Mouse (Mus musculus): ENCODE data around the gene Pdzrn3. TPM values are rescaled to one million over a fixed set of nuclear protein-coding genes. Genes with fewer than 3 reads are reported as not detected.

Pdzrn3 gene
- total RNA-seq, 2 experiments from 2014 or later, result 45.4 to 48.8 TPM

DNA sequence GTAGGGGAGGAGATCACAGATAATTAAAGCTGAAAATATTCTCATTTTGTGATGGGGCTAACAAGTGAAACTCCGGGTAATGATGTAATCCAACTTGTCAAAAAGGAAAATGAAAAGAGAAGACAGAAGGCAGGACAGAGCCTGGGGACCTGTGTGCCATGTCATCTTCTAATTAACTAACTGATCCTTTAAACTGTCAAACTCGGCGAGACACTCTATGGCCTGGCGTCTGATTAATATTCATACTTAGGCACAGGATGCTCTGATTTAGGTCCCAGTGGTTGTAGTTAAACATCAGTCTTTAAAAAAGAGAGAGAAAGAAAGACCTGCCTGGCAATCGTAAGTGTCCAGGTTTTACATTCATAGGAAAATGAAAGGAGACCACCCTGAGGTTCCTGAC, 164.6 kb downstream of the Pdzrn3 start:
- no peak for DNase-seq (ENCODE audit: low spot score in 2 of 2)

DNA sequence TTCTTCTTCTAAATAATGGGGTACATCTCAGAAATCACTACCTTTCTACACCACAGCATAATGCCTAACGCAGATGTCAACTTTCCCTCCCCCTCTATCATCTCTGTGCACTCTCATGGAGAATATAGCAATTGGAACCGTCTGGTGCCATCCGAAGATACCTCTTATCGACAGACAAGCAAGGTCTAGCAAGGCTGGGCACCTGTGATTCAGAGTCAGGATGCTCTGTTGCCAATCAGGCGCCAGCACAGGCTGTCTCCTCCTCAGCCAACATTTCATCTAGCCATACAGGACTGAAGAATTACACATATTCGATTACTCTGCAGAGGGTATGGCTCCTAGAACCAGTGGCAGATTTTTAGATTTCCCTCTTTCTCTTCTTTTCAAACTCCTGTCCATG, 165.6 kb downstream of the Pdzrn3 start:
- no peak for DNase-seq (ENCODE audit: low spot score in 2 of 2)

DNA sequence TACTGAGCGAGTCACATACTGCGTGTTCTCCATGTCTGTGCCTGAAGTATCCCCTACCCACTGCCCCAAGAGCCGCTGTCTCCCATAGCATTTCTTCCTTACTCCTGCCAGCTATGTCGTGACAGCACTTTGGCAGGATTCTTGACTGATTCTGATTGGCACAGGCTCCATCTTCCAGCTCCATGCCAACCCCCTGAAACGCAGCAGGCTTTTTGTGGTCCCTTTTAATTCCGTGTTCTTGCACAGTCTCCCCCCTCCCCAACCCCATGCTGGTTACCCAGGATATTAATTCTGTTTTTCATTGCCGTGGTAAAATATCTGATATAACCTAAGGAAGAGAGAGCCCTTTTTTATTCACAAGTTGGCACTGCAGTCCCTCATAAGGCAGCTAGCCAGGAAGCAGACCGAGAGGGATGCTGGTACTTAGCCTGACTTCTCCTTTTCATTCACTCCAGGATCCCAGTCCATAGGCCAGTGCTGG, 166.3 kb downstream of the Pdzrn3 start:
- DNase-seq (ENCODE audit: low spot score in 2 of 2), result no peak

DNA sequence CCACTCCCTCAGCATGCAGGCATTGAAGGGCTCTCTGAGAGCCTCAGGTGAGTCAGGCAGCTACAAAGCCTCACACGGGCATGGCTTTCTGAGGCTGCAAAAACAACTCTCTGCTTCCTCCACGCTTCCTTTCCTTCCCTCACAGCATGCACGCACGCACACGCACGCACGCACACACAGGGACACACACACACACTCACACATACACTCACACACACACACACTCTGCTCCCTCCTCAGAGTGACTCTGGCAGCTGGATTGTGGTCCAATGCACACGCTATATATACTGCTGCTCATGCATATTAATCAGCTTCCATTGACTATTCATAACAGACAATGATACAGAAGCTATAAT, 178.8 kb downstream of the Pdzrn3 start:
- DNase-seq (ENCODE audit: low spot score in 2 of 2), result no peak

DNA sequence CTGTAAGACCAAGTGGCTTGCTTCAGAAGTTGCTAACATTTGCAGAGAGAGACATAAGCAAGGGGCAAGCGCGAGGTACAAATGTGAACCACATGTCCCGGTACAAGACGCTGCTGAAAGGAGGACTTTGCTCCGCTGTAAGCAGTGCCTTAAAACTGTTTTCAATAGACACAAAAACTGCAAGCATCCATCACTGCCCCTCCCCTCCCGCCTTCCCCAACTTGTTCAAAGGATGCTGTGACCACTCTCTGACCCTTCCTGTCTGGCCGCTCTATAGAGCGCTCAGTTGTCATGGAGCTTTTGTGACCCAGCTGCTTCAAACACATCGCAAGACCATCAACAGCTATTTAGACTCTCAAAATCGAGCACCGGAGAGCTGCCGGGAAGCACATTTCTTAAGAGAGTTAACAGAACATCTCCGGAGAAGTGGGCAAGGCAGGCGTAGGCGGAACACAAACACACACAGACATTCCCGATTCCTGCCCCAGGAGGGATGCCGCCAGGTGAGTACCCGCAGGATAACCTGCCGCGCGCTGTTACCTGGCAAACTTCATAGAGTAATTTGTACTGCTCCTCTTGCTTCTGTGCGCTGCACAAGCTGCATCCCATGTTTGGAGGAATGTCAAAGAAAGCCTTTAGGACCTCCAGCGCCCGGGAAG, 179.3 kb downstream of the Pdzrn3 start:
- no peak for DNase-seq (ENCODE audit: low spot score in 2 of 2)

DNA sequence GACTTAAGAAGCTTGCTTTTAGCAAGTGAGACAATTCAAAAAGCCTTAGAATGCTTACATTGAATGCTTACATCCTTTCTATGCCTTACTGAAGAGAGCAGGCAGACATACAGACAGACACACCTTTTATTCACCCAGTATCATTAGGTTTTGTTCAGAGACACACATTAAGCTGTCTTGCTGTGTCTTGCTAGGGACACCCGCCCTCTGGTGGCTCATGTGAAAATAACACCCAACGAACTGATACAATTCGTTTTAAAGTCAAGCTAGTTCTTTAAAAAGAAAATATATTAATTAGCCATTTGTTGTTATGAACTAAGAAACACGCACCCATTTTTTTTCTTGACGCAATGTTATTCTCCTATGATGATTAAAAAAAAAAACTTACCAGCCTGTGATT, 180.1 kb downstream of the Pdzrn3 start:
- DNase-seq (ENCODE audit: low spot score in 2 of 2), result peak; percentile 47 to 71

DNA sequence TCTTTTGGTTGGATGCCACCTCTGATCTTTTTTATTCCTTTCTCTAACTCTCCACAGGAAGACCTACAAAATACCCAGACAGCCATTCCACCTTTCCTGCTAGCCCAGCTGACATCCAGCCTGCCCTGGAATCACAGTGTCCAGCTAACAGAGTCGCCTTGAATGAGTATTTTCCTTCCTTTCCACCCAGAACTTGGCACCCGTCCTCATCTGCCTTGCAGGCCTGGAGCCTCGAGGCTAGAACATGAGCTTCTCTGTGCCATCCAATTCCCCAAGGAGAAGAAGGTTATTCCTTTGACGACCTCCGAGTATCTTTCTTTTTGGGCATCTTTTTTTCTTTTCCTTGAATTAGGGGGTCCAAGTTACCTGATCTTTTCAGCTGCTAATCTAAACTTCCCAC, 181.8 kb downstream of the Pdzrn3 start:
- DNase-seq (ENCODE audit: low spot score in 2 of 2), result no peak

DNA sequence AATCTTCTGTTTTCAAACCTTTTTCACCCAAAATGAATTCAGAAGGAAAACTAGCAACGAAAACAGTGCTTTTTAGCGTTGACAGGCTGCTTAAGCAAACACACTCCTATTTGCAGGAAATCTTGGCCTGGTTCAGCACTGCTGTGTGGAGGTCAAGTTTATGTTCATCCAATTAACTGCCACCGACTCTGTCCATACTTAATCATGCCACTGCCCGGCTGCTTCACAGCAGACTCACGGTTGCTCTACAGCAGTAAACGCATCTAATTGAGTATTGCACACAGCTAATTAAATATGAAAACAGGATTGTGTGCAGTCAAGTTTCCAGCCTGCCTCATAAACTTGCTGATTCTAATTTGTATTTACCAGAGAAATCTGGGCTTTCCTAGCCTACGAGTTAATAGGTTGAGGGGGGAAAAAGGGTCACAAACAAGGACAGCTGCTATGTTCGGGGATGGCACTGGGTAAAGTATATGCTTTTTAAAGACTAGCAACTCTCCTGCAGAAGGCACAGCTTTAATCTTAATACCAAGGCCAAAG, 183.2 kb downstream of the Pdzrn3 start:
- DNase-seq (ENCODE audit: low spot score in 2 of 2), result no peak

DNA sequence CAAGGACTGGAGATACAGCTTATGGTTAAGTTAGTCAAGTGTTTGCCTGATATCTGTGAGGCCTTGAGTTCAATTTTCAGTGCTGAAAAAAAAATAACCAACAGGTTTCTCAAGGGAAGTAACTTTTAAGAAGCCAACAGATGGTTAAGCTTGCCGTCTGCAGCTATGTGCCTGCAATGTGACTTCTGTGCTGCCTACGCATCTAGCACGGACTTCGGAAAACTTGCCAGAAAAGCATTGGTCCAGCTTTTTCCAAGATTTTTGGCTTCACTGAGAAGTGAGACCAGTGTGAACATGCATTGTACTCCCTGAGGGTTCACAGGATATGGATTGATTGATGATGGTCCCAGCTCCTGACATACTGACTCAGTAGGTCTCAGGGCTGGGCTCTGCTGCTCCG, 186.1 kb downstream of the Pdzrn3 start:
- DNase-seq (ENCODE audit: low spot score in 2 of 2), result no peak

DNA sequence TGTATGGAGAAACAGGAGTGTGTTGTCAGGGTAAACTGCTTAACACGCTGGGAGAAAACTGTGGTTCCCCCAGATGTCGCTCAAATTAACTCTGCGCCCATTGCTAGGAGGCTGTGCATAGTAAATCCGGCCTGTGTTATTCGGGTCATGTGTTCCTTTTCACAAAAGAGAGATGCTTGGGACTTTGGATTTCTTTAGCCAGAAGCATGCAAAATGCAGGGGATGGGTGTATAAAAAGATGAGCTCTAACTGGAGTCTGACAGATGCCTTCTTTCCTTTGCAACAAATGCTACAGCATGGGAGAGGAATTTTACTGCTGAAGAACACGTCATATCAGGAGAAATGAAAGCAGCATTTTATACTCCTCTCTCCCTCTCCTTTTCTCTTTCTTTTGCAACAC, 190.4 kb downstream of the Pdzrn3 start:
- no peak for DNase-seq (ENCODE audit: low spot score in 2 of 2)

DNA sequence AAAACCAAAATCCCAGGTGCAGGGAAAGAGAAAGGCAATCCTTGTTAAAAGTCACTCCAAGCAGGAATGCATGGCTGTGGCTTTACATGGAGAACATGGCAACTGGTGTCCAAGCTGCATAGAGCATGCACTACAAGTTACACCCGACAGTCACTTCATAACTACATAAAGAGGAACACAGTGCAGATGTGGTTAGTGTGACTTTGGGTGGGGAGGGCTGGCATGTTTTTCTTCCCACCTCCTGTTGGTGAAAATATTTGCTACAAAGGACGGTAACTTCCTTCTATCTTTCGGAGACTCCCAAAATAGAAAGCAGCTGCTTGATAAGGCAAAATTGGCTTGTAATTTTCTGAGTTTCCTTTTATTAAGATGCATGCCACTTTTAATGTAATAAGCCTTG, 190.8 kb downstream of the Pdzrn3 start:
- no peak for DNase-seq (ENCODE audit: low spot score in 2 of 2)

DNA sequence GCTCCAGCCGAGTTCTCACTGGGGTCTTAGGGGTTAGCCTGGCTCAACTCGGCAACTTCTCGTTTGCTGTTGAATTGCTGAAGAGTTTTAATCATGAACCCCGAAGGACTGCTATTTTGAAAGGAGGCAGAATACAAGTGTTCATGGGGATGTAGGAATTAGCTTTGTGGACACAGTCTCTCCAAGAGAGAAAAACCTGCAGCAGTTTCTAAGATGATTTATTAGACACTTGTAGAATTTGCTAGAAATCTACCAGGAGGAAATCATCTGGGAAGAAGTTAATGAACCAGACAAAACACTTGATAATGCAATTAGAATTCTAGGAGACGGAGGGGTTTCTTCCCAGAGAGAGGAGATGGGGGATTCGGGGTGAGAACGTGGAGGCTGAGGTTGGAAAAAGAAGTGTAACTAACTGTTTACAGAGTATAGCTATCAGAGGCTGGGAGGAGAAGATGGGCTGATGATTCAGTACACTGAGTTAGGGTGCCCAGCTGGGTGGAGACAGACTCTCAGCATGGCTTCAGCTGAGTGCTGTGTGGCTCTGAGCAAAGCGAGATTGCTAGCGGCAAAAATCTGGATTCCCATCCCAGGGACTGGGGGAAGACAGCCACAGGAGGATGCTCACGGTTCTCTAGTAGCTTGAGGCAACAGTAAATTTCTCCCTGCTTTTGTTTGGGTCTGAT, 193.5 kb downstream of the Pdzrn3 start:
- no peak for DNase-seq (ENCODE audit: low spot score in 2 of 2)

DNA sequence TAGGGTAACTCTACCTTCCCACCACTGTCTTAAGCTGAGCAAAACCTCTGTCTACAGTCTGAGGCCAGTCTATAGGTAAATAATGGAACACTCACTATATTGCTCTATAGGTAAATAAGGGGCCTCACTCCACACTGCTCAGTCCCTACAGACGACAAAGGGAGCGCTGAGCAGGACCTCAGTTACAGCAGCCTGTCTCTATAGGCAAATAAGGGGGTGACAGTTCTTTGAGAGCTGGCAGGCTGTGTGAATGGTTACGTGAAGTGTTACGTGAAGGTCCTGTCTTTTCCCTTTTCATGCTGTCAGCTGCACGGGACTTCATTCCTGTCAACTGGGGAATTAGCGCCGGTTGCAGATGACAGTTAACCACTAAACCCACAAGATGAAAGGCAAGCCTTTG, 207.0 kb downstream of the Pdzrn3 start:
- no peak for DNase-seq (ENCODE audit: low spot score in 2 of 2)

DNA sequence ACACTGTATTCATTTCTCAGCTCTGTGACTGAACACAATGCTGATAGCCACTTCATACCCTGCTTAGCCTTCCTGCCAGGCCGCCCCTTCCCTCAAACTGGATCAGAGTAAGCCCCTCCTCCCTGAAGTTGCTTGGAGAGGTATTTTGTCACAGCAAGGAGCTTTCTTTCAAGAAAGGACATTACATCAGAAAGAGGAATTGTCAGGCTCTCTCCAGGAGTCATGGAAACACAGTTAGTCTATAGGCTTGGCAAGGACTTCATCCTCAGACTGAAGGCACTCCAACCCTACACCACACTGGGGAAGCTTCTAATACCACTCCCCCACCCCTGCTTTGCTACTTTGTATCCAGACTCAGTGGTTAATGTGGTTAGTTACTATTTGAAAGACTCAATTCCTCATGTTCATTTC, 224.2 kb downstream of the Pdzrn3 start:
- no peak for DNase-seq (ENCODE audit: low spot score in 2 of 2)

DNA sequence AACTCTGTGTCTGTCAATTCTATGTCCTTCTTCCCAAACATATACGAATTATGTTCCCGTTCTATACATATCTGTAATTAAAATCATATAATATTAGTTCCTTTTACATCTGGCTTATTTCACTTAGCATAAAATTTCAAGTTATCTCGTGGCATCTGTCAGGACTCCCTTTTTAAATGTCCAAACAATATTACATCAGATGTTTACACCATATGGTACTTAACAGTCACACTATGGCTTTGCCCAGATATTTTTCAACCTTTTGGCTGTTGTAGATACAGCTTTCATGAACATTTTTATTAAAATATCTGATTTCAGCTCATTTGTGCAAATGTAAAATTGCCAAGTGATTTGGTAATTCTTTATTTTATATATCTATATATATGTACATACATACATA, 242.3 kb downstream of the Pdzrn3 start:
- DNase-seq (ENCODE audit: low spot score in 2 of 2), result no peak

DNA sequence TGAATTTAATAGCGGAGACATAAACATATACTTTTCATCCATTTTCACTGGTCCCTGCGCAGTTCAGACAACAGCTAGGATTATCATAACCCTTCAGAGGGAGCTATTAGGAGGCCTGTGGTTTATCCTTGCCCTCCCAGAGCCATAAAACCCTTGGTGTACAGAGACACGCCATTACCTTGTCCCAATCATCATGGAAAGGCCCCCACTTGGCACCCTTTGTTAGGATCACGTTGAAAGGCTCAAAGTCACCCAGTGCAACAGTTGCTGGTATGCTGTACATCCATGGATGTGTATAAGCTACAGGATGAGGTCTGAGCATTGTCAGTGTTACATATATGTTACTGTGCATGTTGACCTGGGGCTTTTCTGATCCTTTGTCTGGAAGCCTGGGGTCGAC, 252.3 kb downstream of the Pdzrn3 start:
- DNase-seq (ENCODE audit: low spot score in 2 of 2), result no peak

DNA sequence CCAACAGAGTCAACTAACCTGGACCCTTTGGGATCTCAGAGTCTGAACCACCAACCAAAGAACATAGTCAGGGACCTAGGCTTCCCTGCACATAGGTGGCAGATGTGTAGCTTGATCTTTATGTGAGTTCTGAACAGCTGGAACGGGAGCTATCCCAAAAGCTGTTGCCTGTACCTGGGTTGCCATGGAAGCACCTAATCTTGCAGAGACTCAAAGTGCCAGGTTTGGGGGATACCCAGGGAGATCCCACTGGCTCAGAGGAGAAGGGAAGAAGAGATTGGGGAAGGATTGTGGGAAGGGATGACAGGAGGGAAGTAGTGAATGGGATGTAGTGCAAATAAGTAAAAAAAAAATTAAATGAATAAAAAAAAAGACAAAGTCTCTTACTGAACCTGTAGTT, 268.7 kb downstream of the Pdzrn3 start:
- DNase-seq (ENCODE audit: low spot score in 2 of 2), result no peak

DNA sequence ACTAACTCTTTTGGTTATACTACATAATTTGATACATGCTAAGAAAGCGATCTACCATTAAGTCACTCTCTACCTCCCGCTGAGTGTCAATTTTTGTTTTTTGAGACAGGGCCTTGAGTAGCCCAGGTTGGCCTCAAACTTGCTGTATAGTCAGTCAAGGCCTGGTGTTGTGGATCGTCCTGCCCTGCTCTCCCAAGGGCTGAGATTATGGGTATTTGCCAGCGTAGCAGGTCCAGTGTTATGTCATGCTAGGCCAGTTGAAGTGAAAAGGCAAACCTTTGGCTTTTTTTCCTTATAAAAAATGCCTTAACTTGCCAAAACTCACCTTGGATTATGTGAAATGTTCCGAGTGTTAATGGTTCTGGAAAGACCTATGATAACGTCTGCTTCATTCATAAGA, 274.2 kb downstream of the Pdzrn3 start:
- DNase-seq (ENCODE audit: low spot score in 2 of 2), result no peak

DNA sequence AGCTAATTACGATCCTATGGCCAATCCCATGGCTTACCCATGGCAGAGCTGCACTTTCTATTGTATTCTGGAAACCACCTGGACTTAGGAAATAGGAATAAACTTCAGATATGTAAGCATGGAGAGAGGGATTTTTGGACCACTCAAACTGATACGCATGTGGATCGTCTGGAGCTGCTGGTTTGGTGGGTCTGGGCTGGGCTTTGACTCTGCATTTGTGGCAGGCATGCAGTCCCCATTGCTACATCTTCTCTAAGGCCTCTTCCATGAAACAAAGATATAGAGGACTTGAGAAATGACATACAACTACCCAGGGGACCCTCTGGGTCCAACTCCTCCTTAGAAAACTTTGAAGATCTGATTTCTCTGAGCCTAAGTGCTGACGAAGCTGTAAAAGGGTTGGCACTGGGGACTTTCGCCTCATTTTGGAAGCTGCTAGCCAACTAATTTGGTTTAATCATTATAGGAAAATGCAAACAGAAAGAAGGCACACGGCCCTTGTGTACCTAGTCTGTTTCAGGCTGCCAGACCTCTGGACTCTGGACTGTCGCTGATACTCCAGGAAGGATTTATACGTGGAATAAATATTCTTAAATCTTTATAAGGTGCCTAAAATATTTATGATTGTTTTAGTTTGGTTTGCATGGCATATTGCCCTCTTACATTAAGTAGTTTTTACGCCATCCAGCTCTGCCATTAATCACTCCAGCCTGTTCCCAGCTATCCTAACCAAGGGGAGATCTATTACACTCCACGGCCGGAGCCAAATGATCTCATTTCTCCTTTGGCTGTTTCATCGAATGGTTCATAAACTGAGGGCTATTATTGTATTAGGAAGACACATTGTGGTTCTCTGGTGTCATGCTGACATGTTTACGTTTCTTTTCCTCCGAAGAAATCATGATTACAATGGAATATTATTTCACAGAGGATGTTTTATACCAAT, 275.7 kb downstream of the Pdzrn3 start:
- peak in 1 of 2 experiments; percentile 26 for DNase-seq (ENCODE audit: low spot score in 2 of 2)
